Mouse (Mus musculus) CH12.LX (cell line): ENCODE data around the gene Aarsd1. TPM values are rescaled to one million over a fixed set of nuclear protein-coding genes. Genes with fewer than 3 reads are reported as not detected.

ENCODE experiments used
- DNase-seq: peaks from one replicate; pipeline ENCODE4 v3.0.0-alpha.2; 2013; ENCODE audit errors: extremely low read depth
- H3K27ac ChIP-seq: 2 replicates; pipeline ENCODE4 v1.5.1; 2012; ENCODE audit warnings: low read depth, mild to moderate bottlenecking, control low read depth, moderate library complexity; ENCODE audit not compliant: insufficient read depth
- H3K27me3 ChIP-seq: replicated peaks from 2 replicates; pipeline ENCODE3; 2012; ENCODE audit warnings: inconsistent platforms
- H3K36me3 ChIP-seq, 2 experiments: replicated peaks in 1 of 2; 2 replicates each; pipeline versions ENCODE3 to v1.6.1; 2012; ENCODE audit warnings: inconsistent platforms in 1 of 2, low read length in 1 of 2, mild to moderate bottlenecking in 1 of 2, mixed read lengths in 1 of 2, moderate library complexity in 1 of 2; ENCODE audit not compliant: control insufficient read depth in 1 of 2, insufficient read depth in 1 of 2
- H3K4me1 ChIP-seq, 2 experiments: 2 replicates each; pipeline ENCODE4 v1.6.1; 2012; ENCODE audit warnings: inconsistent platforms in 1 of 2, moderate library complexity in 1 of 2; ENCODE audit not compliant: insufficient read depth in 2 of 2, control insufficient read depth in 1 of 2
- H3K4me2 ChIP-seq: 2 replicates; pipeline ENCODE4 v1.6.1; 2012; ENCODE audit warnings: low read depth, mild to moderate bottlenecking, control low read depth; ENCODE audit not compliant: poor library complexity, insufficient read depth, severe bottlenecking
- H3K4me3 ChIP-seq, 3 experiments: fragments of 150-350 bp in 1 of 3; sonication (generic) in 1 of 3; replicated peaks in 1 of 3; 2 replicates each; pipeline versions ENCODE3 to v1.5.1; 2011 to 2012; ENCODE audit warnings: low read depth in 2 of 3, low read length in 2 of 3, mild to moderate bottlenecking in 2 of 3, moderate library complexity in 2 of 3, control low read depth in 1 of 3, improper control_type of control experiment in 1 of 3, inconsistent platforms in 1 of 3, mixed read lengths in 1 of 3; ENCODE audit not compliant: poor library complexity in 1 of 3
- H3K79me2 ChIP-seq: replicated peaks from 2 replicates; pipeline ENCODE4 v1.6.1; 2012; ENCODE audit warnings: mild to moderate bottlenecking, moderate library complexity; ENCODE audit not compliant: control insufficient read depth, poor library complexity, insufficient read depth, severe bottlenecking; ENCODE audit errors: extremely low read depth
- H3K9ac ChIP-seq: 2 replicates; pipeline ENCODE4 v1.6.1; 2012; ENCODE audit warnings: low read depth, mild to moderate bottlenecking, control low read depth, moderate library complexity; ENCODE audit not compliant: insufficient read depth
- H3K9me3 ChIP-seq: replicated peaks from 2 replicates; pipeline ENCODE3; 2012; ENCODE audit warnings: low read length, inconsistent platforms, mixed read lengths
- CHD1 ChIP-seq: IDR thresholded peaks from 2 replicates; pipeline ENCODE4 v1.6.1; 2012; ENCODE audit warnings: low read depth, low read length, improper control_type of control experiment, inconsistent platforms
- CHD2 ChIP-seq: IDR thresholded peaks from 2 replicates; pipeline ENCODE4 v1.6.1; 2011; ENCODE audit warnings: low read length, improper control_type of control experiment
- CTCF ChIP-seq, 2 experiments: IDR thresholded peaks in 1 of 2; conservative IDR thresholded peaks in 1 of 2; 2 replicates each; pipeline ENCODE4 v1.5.1; 2011 to 2012; ENCODE audit warnings: low read depth in 2 of 2, low read length in 2 of 2, improper control_type of control experiment in 1 of 2, inconsistent platforms in 1 of 2, mild to moderate bottlenecking in 1 of 2, moderate library complexity in 1 of 2
- GABPA ChIP-seq: IDR thresholded peaks from 2 replicates; pipeline ENCODE4 v1.6.1; 2012; ENCODE audit warnings: low read depth, low read length, improper control_type of control experiment, inconsistent platforms; ENCODE audit not compliant: insufficient replicate concordance
- IRF4 ChIP-seq: IDR thresholded peaks from 2 replicates; pipeline ENCODE4 v1.6.1; 2014; ENCODE audit warnings: low read depth, mild to moderate bottlenecking, inconsistent platforms, low read length, improper control_type of control experiment
- JUN ChIP-seq: IDR thresholded peaks from 2 replicates; pipeline ENCODE4 v1.6.1; 2011; ENCODE audit warnings: low read depth, mild to moderate bottlenecking, low read length, improper control_type of control experiment, moderate library complexity; ENCODE audit not compliant: insufficient read depth
- JUND ChIP-seq: conservative IDR thresholded peaks from 2 replicates; pipeline ENCODE4 v1.6.1; 2011; ENCODE audit warnings: low read depth, low read length, improper control_type of control experiment
- KAT2A ChIP-seq: IDR thresholded peaks from 2 replicates; pipeline ENCODE4 v1.6.1; 2012; ENCODE audit warnings: low read length, improper control_type of control experiment, inconsistent platforms; ENCODE audit not compliant: insufficient replicate concordance
- MAZ ChIP-seq: IDR thresholded peaks from 2 replicates; pipeline ENCODE4 v1.6.1; 2012; ENCODE audit warnings: low read depth, mild to moderate bottlenecking, inconsistent platforms, low read length, improper control_type of control experiment, moderate library complexity
- MXI1 ChIP-seq: IDR thresholded peaks from 2 replicates; pipeline ENCODE4 v1.6.1; 2011; ENCODE audit warnings: mild to moderate bottlenecking, low read depth, low read length, improper control_type of control experiment
- PAX5 ChIP-seq: IDR thresholded peaks from 2 replicates; pipeline ENCODE4 v1.6.1; 2012; ENCODE audit warnings: low read length, inconsistent platforms, mixed read lengths
- POLR2AphosphoS2 ChIP-seq: IDR thresholded peaks from 2 replicates; pipeline ENCODE4 v1.6.1; 2011; ENCODE audit warnings: low read depth, low read length, improper control_type of control experiment
- RAD21 ChIP-seq: IDR thresholded peaks from 2 replicates; pipeline ENCODE4 v1.6.1; 2011; ENCODE audit warnings: low read depth, mild to moderate bottlenecking, low read length, improper control_type of control experiment, moderate library complexity
- TBP ChIP-seq: conservative IDR thresholded peaks from 2 replicates; pipeline ENCODE4 v1.6.1; 2011; ENCODE audit warnings: low read depth, low read length, improper control_type of control experiment
- USF1 ChIP-seq: IDR thresholded peaks from 2 replicates; pipeline ENCODE4 v1.6.1; 2014; ENCODE audit warnings: low read depth, mild to moderate bottlenecking, inconsistent platforms, low read length, improper control_type of control experiment
- USF2 ChIP-seq: conservative IDR thresholded peaks from 2 replicates; pipeline ENCODE4 v1.6.1; 2011; ENCODE audit warnings: low read depth, low read length, improper control_type of control experiment
- ZC3H11A ChIP-seq: IDR thresholded peaks from 2 replicates; pipeline ENCODE4 v1.6.1; 2012; ENCODE audit warnings: low read depth, mild to moderate bottlenecking, inconsistent platforms, low read length, improper control_type of control experiment
- ZKSCAN1 ChIP-seq: IDR thresholded peaks from 2 replicates; pipeline ENCODE4 v1.6.1; 2012; ENCODE audit warnings: low read depth, inconsistent platforms, low read length, improper control_type of control experiment, borderline replicate concordance
- ZNF384 ChIP-seq: IDR thresholded peaks from 2 replicates; pipeline ENCODE4 v1.6.1; 2012; ENCODE audit warnings: low read depth, low read length, improper control_type of control experiment, inconsistent platforms
- dilution Hi-C: fragments of 300-500 bp; cut with MboI; formaldehyde crosslinking; loops from 2 replicates; pipeline ENCODE4 v1.14.3; 2020; ENCODE audit warnings: low sequenced_read_pairs; ENCODE audit not compliant: extremely low pct_unique_long_range_greater_than_20kb, extremely low pct_ligation_motif_present
- in situ Hi-C: fragments of 300-500 bp; cut with MboI; formaldehyde crosslinking; loops from 3 replicates; pipeline ENCODE4 v1.14.3; 2019; ENCODE audit warnings: low sequenced_read_pairs, low pct_ligation_motif_present, low pct_unique_long_range_greater_than_20kb, mixed read lengths
- polyA plus RNA-seq: library from polyadenylated mRNA; unstranded; fragments of >175 nt; gene quantifications from 2 replicates; pipeline ENCODE4 v1.2.1, GENCODE M21; 2012; ENCODE audit warnings: low read depth; ENCODE audit not compliant: insufficient read length
- total RNA-seq, 2 experiments: library from RNA; depleted of rRNA; stranded (reverse); fragments of 300-350 nt in 1 of 2; fragments of >200 nt in 1 of 2; gene quantifications; 2 replicates each; pipeline ENCODE4 v1.2.3; 2012 to 2014

The Aarsd1 gene
- total and polyA plus RNA-seq, 3 experiments = 81.5 to 133 (median 84.5) TPM

DNA sequence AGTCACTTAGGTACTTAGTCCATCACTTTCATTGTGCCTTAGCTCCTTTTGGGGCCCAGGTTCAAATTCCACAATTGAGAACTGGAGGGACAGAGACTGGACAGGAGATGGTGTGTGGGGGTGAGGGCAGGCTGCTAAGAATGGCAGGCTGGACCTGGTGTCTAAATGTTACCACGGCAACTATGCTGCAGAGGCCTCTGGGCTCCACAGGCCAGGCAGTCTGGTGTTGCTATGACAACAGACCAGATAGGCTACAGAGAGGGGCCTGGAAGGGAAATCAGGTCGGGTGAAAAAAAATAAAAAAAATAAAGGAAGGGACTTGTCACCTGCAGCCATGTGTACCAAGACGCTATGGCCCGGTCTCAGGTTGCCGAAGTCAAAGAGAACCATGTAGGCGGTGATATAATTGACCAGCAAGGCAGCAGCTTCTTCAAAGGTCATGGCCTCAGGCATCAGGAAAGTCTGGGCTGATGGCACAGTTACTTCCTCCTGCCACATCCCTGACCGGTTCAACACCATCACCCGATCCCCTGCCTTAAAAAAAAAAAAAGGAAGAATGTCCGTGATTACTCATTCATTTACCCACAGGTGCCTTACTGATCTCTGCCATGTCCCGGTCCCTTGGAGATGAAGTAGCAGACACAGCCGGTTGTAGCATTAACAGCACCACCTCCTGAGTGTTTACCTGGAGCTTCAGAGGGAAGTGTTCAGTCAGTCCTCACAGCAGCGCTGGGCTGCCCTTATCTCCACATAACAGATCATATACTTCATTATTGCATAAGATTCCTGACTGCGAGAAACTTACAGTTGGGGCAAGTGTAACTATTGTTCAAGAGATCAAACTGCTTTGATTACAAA lies 45.4 kb upstream of the Aarsd1 start (continued):
- TF ChIP-seq USF1 = no peak
- no peak for TF ChIP-seq CHD2
- no peak for TF ChIP-seq PAX5
- peak; percentile 92 for TF ChIP-seq ZNF384
- TF ChIP-seq ZC3H11A = no peak
- no peak for TF ChIP-seq MAZ
- no peak for TF ChIP-seq USF2
- 0 out of 2 replicates have a peak, but pooled peaks have one; percentile 35 for TF ChIP-seq IRF4
- no peak for TF ChIP-seq JUN
- TF ChIP-seq CTCF (conservative IDR thresholded peaks at IDR 0.05 in 1 of 2, IDR thresholded peaks at IDR 0.05 in 1 of 2; ENCODE audit: low read depth in 2 of 2, low read length in 2 of 2) = no peak
- peak; percentile 68 for TF ChIP-seq MXI1
- no peak for TF ChIP-seq CHD1
- no peak for TF ChIP-seq KAT2A

DNA sequence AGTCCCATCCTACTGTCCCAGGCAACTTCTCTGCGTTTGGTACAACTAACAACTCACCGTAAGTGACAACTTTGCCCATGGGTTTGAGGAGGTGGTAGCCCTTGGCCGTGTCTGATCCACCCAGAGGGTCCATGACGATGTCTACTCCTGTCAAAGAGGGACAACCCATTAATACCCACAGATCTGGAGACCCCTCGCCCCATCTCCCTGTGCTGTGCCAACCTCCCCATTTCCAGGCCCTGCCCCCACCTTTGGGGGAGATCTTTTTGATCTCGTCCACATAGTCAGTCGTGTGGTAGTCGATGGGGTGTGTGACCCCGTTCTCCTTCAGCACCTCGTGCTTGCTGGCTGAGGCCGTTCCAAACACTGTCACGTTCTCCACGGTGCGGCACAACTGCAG lies 44.7 kb upstream of the Aarsd1 start:
- Histone ChIP-seq H3K4me3 (no peak overlapping the region), H3K4me2 (no peak overlapping the region), H3K4me1 (peaks cover 21 to 56% of the 10 kb centered on the region in 2 experiments), H3K9me3 (no peaks in the 10 kb centered on the region), H3K27ac (no peak overlapping the region), H3K9ac (no peak overlapping the region), H3K27me3 (peaks cover 6% of the 10 kb centered on the region), H3K79me2 (no peaks in the 10 kb centered on the region), H3K36me3 (peaks cover 41 to 53% of the 10 kb centered on the region in 2 experiments)
- dilution Hi-C loops = no loop called here
- no peak for TF ChIP-seq CHD2
- TF ChIP-seq KAT2A = no peak
- no peak for TF ChIP-seq GABPA
- no peak for TF ChIP-seq CTCF (conservative IDR thresholded peaks at IDR 0.05 in 1 of 2, IDR thresholded peaks at IDR 0.05 in 1 of 2; ENCODE audit: low read depth in 2 of 2, low read length in 2 of 2)
- TF ChIP-seq JUND = no peak
- TF ChIP-seq POLR2AphosphoS2 = no peak
- TF ChIP-seq TBP = no peak
- TF ChIP-seq RAD21 = no peak
- TF ChIP-seq IRF4 = no peak
- TF ChIP-seq ZKSCAN1 = no peak
- in situ Hi-C loops = no loop called here
- no peak for DNase-seq
